Mouse (Mus musculus): Measurements from ENCODE around the gene Med4. TPM values are rescaled to one million over a fixed set of nuclear protein-coding genes. Genes with fewer than 3 reads are reported as not detected.

Gene Med4
- total and polyA plus RNA-seq, 2 experiments, result 6.1 to 11.2 TPM

DNA sequence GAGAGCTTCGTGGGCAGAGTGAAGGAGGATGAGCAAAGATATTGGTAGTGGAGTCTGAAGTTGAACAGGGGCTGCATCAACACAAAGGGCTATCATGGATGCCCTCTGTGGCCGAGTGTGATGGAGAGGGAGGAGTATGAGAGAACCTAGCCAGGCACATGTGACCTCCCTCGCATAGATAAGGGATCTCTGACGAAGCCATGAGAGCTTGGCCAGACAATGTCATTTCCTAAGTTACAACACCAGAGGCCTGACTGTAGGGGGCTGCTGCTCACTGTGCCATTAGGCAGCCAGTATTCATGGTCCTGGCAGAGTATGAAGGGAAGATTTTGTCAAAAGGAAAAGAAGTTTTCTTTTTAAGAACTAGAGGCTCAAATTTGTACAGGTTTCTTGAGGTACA, 37.2 kb downstream of the Med4 start:
- DNase-seq (ENCODE audit: extremely low read depth, low read depth, low spot score), result no peak
- Histone ChIP-seq H3K4me1 (ENCODE audit: control insufficient read depth, insufficient read depth, low read length) (peaks cover 7% of the 10 kb centered on the region), H3K27ac (replicated peaks; ENCODE audit: insufficient read depth, low read depth, low read length) (no peak overlapping the region), H3K36me3 (ENCODE audit: control insufficient read depth, insufficient read depth, low read length) (no peaks in the 10 kb centered on the region), H3K27me3 (ENCODE audit: control insufficient read depth, insufficient read depth, low read length) (no peaks in the 10 kb centered on the region), H3K9ac (ENCODE audit: low read depth, low read length) (no peak overlapping the region), H3K79me2 (ENCODE audit: control insufficient read depth, insufficient read depth, low read length) (no peaks in the 10 kb centered on the region), H3K4me3 (ENCODE audit: insufficient read depth, low read depth, low read length) (no peak overlapping the region)
- 67% methylated on average over 4 of the region's 4 CpGs for WGBS
- TF ChIP-seq POLR2A (IDR thresholded peaks at IDR 0.05; ENCODE audit: extremely low read depth, insufficient read depth, low read length) (no peak), CTCF (IDR thresholded peaks at IDR 0.05; ENCODE audit: low read depth, low read length) (no peak)

DNA sequence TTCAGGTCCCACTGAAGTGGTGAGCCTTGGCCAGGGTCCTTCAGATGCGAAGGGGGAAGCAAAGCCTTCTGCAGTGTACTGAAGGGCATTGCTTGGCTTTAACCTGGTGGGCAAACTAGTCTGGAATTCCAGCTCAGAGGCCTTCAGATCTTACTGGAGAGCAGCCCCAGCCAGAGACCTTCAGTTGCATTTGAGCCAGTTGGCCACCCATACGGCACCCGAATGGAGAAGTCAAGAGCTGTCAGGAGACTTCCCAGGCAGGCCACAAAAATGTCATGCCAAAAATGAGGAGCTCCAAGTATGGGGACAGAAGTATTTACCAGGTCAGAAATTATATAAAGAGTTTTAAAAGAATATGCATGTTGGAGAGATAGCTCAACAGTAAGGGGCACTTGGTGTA, 38.2 kb downstream of the Med4 start, which contains the start of gene Nudt15:
Gene Nudt15, minus strand, starts transcription at position 192 of the 400 bp plus-strand sequence.
- DNase-seq (ENCODE audit: extremely low read depth, low read depth, low spot score), result no peak
- H3K4me3 ChIP-seq (ENCODE audit: insufficient read depth, low read depth, low read length), result no peak within 1 kb of the TSS
- no peaks in the 10 kb centered on the region for H3K27me3 ChIP-seq (ENCODE audit: control insufficient read depth, insufficient read depth, low read length)
- no peak for TF ChIP-seq POLR2A (IDR thresholded peaks at IDR 0.05; ENCODE audit: extremely low read depth, insufficient read depth, low read length)
- no peak within 1 kb of the TSS for H3K27ac ChIP-seq (replicated peaks; ENCODE audit: insufficient read depth, low read depth, low read length)
- no peak within 1 kb of the TSS for H3K9ac ChIP-seq (ENCODE audit: low read depth, low read length)
- WGBS, result 95% methylated on average over 3 of the region's 3 CpGs
- no peaks in the 10 kb centered on the region for H3K36me3 ChIP-seq (ENCODE audit: control insufficient read depth, insufficient read depth, low read length)
- H3K79me2 ChIP-seq (ENCODE audit: control insufficient read depth, insufficient read depth, low read length), result peaks cover 4% of the 10 kb centered on the region
- peaks cover 10% of the 10 kb centered on the region for H3K4me1 ChIP-seq (ENCODE audit: control insufficient read depth, insufficient read depth, low read length)

DNA sequence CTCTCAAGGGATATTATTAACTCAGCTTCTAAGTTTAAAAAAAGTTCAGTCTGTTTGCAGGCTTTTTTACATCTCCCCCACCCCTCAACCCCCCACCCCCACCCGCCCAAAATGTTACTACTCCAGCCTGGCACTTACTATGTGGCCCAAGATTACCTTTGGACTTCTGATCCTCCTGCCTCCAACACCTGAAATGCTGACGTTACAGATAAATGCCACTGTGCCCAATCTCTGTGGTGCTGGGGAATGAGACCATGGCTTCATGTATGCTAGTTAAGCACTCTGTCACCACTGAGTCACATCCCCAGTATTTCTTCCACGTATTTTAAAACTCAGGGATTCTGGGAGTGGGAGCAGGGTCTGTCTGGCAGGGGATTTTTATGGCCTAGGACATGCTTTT, 40.5 kb downstream of the Med4 start:
- 29% methylated on average over 3 of the region's 3 CpGs for WGBS

DNA sequence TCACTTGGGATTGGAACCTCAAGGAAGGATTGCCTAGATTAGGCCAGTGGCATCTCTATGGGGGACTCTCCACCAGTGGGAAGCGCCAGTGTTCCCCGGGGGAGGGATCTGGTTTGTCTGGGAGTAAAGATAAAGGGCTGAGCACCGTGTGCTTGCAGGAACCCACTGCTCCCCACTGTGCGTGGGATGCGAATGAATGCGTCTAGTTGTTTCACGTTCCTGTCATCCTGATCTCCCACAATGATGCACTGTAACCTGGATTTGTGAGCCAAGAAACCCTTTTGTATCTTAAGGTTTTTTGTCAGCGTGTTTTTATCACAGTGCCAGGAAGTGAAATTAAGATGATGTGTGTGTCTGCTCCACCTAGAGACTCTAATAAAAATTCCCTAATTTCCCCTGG, 40.9 kb downstream of the Med4 start:
- 70% methylated on average over 8 of the region's 8 CpGs for WGBS
- Histone ChIP-seq H3K4me3 (ENCODE audit: insufficient read depth, low read depth, low read length) (no peak overlapping the region), H3K9ac (ENCODE audit: low read depth, low read length) (no peak overlapping the region), H3K79me2 (ENCODE audit: control insufficient read depth, insufficient read depth, low read length) (peaks cover 20% of the 10 kb centered on the region), H3K36me3 (ENCODE audit: control insufficient read depth, insufficient read depth, low read length) (peaks cover under 1% of the 10 kb centered on the region; the same call in 1 of the 2 replicates), H3K27ac (replicated peaks; ENCODE audit: insufficient read depth, low read depth, low read length) (peak overlapping the region; percentile 46), H3K27me3 (ENCODE audit: control insufficient read depth, insufficient read depth, low read length) (no peaks in the 10 kb centered on the region), H3K4me1 (ENCODE audit: control insufficient read depth, insufficient read depth, low read length) (peaks cover 17% of the 10 kb centered on the region)
- no peak for DNase-seq (ENCODE audit: extremely low read depth, low read depth, low spot score)
- TF ChIP-seq POLR2A (IDR thresholded peaks at IDR 0.05; ENCODE audit: extremely low read depth, insufficient read depth, low read length), result no peak
- TF ChIP-seq CTCF (IDR thresholded peaks at IDR 0.05; ENCODE audit: low read depth, low read length), result no peak

More for the DNA sequence above, 40.5 kb downstream of the Med4 start:
- H3K4me1 ChIP-seq (ENCODE audit: control insufficient read depth, insufficient read depth, low read length), result peaks cover 17% of the 10 kb centered on the region
- H3K27ac ChIP-seq (replicated peaks; ENCODE audit: insufficient read depth, low read depth, low read length), result peak overlapping the region; percentile 46
- no peak overlapping the region for H3K9ac ChIP-seq (ENCODE audit: low read depth, low read length)
- H3K27me3 ChIP-seq (ENCODE audit: control insufficient read depth, insufficient read depth, low read length), result no peaks in the 10 kb centered on the region
- peak; percentile 77 for DNase-seq (ENCODE audit: extremely low read depth, low read depth, low spot score)
- TF ChIP-seq CTCF (IDR thresholded peaks at IDR 0.05; ENCODE audit: low read depth, low read length) (no peak), POLR2A (IDR thresholded peaks at IDR 0.05; ENCODE audit: extremely low read depth, insufficient read depth, low read length) (no peak)
- H3K36me3 ChIP-seq (ENCODE audit: control insufficient read depth, insufficient read depth, low read length), result no peaks in the 10 kb centered on the region
- peaks cover 16% of the 10 kb centered on the region for H3K79me2 ChIP-seq (ENCODE audit: control insufficient read depth, insufficient read depth, low read length)
- H3K4me3 ChIP-seq (ENCODE audit: insufficient read depth, low read depth, low read length), result no peak overlapping the region

DNA sequence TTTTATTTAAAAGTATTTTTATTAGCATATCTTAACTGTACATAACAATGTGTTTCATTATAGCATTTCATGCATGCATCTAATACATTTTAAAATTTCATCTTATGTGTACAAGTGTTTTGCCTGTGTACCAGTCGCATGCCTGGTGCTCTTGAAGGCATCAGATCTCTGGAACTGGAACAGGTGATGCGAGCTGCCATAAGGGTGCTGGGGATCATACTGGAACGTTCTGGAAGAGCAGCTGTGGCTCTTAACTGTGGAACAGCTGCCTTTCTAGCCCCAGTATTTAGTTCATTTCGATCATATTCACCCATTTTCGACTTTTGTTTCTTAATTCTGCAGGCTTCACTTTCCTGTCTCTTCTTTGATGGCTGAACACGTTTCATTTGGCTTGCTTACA, 41.3 kb downstream of the Med4 start:
- TF ChIP-seq POLR2A (IDR thresholded peaks at IDR 0.05; ENCODE audit: extremely low read depth, insufficient read depth, low read length) (no peak), CTCF (IDR thresholded peaks at IDR 0.05; ENCODE audit: low read depth, low read length) (no peak)

DNA sequence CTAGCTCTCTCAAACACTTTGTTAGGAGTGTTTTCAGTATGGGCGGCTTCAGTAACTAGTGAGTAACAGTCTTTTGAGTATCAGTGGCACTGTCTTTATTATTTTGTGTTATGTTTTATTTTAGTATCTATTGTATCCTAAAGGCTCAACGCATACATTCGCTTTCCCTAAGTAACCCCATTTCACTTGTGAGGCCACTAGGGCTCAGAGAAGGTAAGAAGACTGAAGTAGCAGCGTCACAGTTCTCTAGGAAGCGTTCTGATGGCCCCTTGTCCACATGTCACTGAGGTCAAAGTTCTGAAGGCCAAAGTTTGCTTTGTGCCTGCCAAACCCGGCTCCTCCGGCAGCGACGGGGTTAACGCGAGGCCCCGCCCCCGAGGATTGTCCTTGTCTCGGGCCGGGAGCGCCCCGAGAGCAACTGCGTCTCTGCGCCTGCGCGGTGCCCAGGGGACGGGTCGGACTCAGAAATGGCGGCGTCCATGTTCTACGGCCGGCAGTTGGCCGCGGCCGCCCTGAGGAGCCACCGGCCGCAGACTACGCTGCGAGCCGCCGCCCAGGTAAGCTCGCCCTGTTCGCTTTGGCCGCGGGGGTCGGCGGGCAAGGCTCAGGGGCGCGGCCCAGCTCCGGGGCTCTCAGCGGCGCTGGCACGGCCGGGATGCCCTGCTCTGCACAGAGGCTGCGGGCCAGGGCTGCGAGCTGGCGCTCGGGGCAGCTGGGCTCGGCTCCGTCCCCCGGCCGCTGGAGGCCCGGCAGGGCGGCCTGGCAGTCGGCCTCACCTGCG, 42.7 kb downstream of the Med4 start:
- Histone ChIP-seq H3K4me3 (ENCODE audit: insufficient read depth, low read depth, low read length) (peak overlapping the region; percentile 93), H3K9ac (ENCODE audit: low read depth, low read length) (peak overlapping the region; percentile 97), H3K4me1 (ENCODE audit: control insufficient read depth, insufficient read depth, low read length) (peaks cover 20% of the 10 kb centered on the region), H3K27me3 (ENCODE audit: control insufficient read depth, insufficient read depth, low read length) (no peaks in the 10 kb centered on the region), H3K27ac (replicated peaks; ENCODE audit: insufficient read depth, low read depth, low read length) (peak overlapping the region; percentile 89), H3K79me2 (ENCODE audit: control insufficient read depth, insufficient read depth, low read length) (peaks cover 29% of the 10 kb centered on the region), H3K36me3 (ENCODE audit: control insufficient read depth, insufficient read depth, low read length) (peaks cover 4% of the 10 kb centered on the region; the same call in 1 of the 2 replicates)
- DNase-seq (ENCODE audit: extremely low read depth, low read depth, low spot score), result peak; percentile 82
- 4% methylated on average over 61 of the region's 61 CpGs for WGBS
- TF ChIP-seq POLR2A (IDR thresholded peaks at IDR 0.05; ENCODE audit: extremely low read depth, insufficient read depth, low read length), result peak; percentile 91
- no peak for TF ChIP-seq CTCF (IDR thresholded peaks at IDR 0.05; ENCODE audit: low read depth, low read length)

More for the DNA sequence above, 41.3 kb downstream of the Med4 start:
- Histone ChIP-seq H3K9ac (ENCODE audit: low read depth, low read length) (no peak overlapping the region), H3K79me2 (ENCODE audit: control insufficient read depth, insufficient read depth, low read length) (peaks cover 24% of the 10 kb centered on the region), H3K4me1 (ENCODE audit: control insufficient read depth, insufficient read depth, low read length) (peaks cover 19% of the 10 kb centered on the region), H3K27ac (replicated peaks; ENCODE audit: insufficient read depth, low read depth, low read length) (no peak overlapping the region), H3K27me3 (ENCODE audit: control insufficient read depth, insufficient read depth, low read length) (no peaks in the 10 kb centered on the region), H3K36me3 (ENCODE audit: control insufficient read depth, insufficient read depth, low read length) (peaks cover 4% of the 10 kb centered on the region; the same call in 1 of the 2 replicates), H3K4me3 (ENCODE audit: insufficient read depth, low read depth, low read length) (no peak overlapping the region)
- 93% methylated on average over 6 of the region's 6 CpGs for WGBS
- DNase-seq (ENCODE audit: extremely low read depth, low read depth, low spot score), result no peak
